Mouse (Mus musculus) limb, embryonic 10.5 days (tissue): ENCODE data around the gene B3galt6. TPM values are rescaled to one million over a fixed set of nuclear protein-coding genes. Genes with fewer than 3 reads are reported as not detected.

Experiments used
- DNase-seq: peaks from one replicate; pipeline ENCODE4 v3.0.0-alpha.2; 2017; ENCODE audit warnings: low spot score
- H3K27ac ChIP-seq: fragments of 300-500 bp; sonication (generic); 2 replicates; pipeline ENCODE4 v1.5.1; 2016; ENCODE audit warnings: mild to moderate bottlenecking
- H3K27me3 ChIP-seq: fragments of 300-500 bp; sonication (generic); 2 replicates; pipeline ENCODE4 v1.6.1; 2016; ENCODE audit warnings: low read depth, mild to moderate bottlenecking; ENCODE audit not compliant: poor library complexity, severe bottlenecking
- H3K36me3 ChIP-seq: fragments of 300-500 bp; sonication (generic); 2 replicates; pipeline ENCODE4 v1.6.1; 2016; ENCODE audit warnings: mild to moderate bottlenecking, moderate library complexity
- H3K4me1 ChIP-seq: fragments of 300-500 bp; sonication (generic); 2 replicates; pipeline ENCODE4 v1.6.1; 2016
- H3K4me3 ChIP-seq: fragments of 300-500 bp; sonication (generic); 2 replicates; pipeline ENCODE4 v1.5.1; 2016; ENCODE audit warnings: mild to moderate bottlenecking, moderate library complexity
- H3K9me3 ChIP-seq: fragments of 300-500 bp; sonication (generic); replicated peaks from 2 replicates; pipeline ENCODE4 v1.6.1; 2016; ENCODE audit warnings: mild to moderate bottlenecking
- WGBS: fragments of 180-500 bp; shearing (Covaris S2); methylation state at CpG from one replicate; pipeline ENCODE4 v1.1.7; 2016; 5-methylcytosine and 5-hydroxymethylcytosine counted together
- polyA plus RNA-seq: library from polyadenylated mRNA; unstranded; fragments of >200 nt; fragmentation: Nextera tagmentation; extraction: Ambion mirVana; gene quantifications from 2 replicates; pipeline ENCODE4 v1.2.1, GENCODE M21; 2016

Gene B3galt6
- polyA plus RNA-seq, 1 experiment from 2014 or later: 14.8 TPM

DNA sequence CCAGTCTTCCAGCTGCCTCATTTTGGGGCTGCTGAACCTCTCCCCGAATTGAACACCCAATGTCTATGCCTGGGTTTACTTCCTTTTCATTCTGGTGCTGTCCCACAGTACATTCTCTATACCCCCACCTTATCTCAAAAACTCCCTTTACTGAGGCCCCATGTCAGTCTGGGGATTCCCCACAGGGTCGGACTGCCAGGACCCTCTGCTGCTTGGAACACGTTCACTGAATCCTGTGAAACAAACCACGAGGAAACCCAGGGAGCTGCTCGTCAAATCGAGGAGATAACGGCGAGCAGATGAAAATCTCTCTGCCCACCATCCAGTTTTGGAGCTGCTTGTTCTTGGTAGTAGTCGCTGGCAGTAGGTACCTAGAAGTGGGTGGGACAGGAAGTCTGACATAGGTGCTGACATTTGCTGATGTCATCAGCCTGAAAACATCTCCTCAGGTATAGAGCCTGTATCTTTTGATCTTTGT is 29.5 kb upstream of the B3galt6 start:
- WGBS: 67% methylated on average over 9 of the region's 9 CpGs
- DNase-seq: no peak

DNA sequence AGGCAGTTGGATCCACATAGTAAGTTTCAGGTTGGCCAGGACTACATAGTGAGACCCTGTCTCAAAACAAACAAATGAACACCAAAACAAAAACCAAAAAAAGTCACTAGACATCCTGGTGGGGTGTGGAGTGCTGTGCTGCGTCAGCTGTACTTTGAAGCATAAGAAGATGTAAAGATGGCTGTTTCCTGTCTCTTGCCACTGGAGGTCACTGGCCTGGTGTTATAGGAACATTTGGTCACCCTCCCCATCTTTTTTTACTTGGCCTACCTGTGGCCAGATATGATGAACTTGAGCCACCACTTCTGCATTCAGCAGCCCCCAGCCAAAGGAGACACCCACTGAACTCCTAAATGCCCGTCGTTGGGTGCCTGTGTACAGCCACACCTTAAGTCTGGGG is 28.9 kb upstream of the B3galt6 start:
- H3K36me3 ChIP-seq: peaks cover 26% of the 10 kb centered on the region
- H3K4me3 ChIP-seq: no peak overlapping the region
- H3K27ac ChIP-seq: no peak overlapping the region
- H3K27me3 ChIP-seq: no peaks in the 10 kb centered on the region
- no peaks in the 10 kb centered on the region for H3K9me3 ChIP-seq
- no peaks in the 10 kb centered on the region for H3K4me1 ChIP-seq
- DNase-seq: no peak
- 67% methylated on average over 3 of the region's 3 CpGs for WGBS

More for the DNA sequence above, 29.5 kb upstream of the B3galt6 start:
- Histone ChIP-seq H3K4me1 (no peaks in the 10 kb centered on the region), H3K27me3 (no peaks in the 10 kb centered on the region), H3K4me3 (no peak overlapping the region), H3K36me3 (peaks cover 30% of the 10 kb centered on the region), H3K27ac (no peak overlapping the region), H3K9me3 (no peaks in the 10 kb centered on the region)

DNA sequence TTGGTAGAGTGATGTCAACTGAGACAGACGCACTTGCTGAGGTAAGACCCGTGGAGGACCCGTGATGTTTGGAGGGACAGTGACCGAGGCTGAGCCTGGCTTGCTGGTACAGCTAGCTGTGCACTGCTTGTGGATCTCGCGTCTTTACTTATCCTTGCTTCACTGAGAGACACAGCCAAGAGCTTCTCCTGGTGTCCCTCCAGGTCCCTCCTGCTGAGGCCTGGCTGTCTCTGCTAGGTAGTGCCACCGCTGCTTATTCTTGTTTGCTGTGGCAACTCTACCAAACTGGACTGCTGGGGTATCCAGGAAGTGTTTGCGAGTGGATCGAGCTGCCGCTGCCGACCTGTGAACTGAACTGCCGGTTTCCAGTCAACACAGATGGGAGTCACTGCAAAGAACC is 27.3 kb upstream of the B3galt6 start:
- WGBS: 90% methylated on average over 12 of the region's 12 CpGs
- Histone ChIP-seq H3K4me3 (no peak overlapping the region), H3K4me1 (no peaks in the 10 kb centered on the region), H3K27me3 (no peaks in the 10 kb centered on the region), H3K36me3 (peaks cover 29% of the 10 kb centered on the region), H3K27ac (no peak overlapping the region), H3K9me3 (no peaks in the 10 kb centered on the region)
- DNase-seq: no peak

- Histone ChIP-seq H3K36me3 (peaks cover 67% of the 10 kb centered on the region), H3K27ac (no peak overlapping the region), H3K27me3 (no peaks in the 10 kb centered on the region), H3K4me1 (no peaks in the 10 kb centered on the region), H3K4me3 (no peak overlapping the region), H3K9me3 (no peaks in the 10 kb centered on the region)
- no peak for DNase-seq
- WGBS: 86% methylated on average over 2 of the region's 2 CpGs
These were observed 22.0 kb upstream of the B3galt6 start for GRCm38 (mm10) chr4:156014436-156014835.

DNA sequence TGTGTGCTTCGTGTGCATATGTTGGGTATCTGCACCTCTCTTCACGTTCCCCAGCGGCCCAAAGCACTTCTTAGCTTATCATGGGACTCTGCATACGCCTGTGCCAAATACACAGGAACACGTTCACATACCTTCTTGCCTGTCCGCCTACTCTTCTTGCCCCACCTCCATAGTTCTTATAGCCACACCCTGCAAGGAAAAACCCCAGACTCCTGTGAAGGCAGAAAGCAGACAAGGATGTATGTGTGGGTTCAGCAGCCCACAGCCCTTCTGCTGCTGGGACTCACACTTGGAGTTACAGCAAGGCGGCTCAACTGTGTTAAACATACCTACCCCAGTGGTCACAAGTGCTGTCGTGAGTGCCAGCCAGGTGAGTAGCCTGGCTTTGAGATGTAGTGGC is 21.2 kb upstream of the B3galt6 start, which contains the start of gene Tnfrsf4:
Gene Tnfrsf4 (plus strand): TSS at position 207 of the 400 bp plus-strand sequence.
- H3K36me3 ChIP-seq: peaks cover 75% of the 10 kb centered on the region
- no peak for DNase-seq
- H3K9me3 ChIP-seq: no peaks in the 10 kb centered on the region
- no peak within 1 kb of the TSS for H3K27ac ChIP-seq
- H3K4me3 ChIP-seq: no peak within 1 kb of the TSS
- WGBS: 84% methylated on average over 8 of the region's 8 CpGs
- H3K27me3 ChIP-seq: no peaks in the 10 kb centered on the region
- H3K4me1 ChIP-seq: no peaks in the 10 kb centered on the region

DNA sequence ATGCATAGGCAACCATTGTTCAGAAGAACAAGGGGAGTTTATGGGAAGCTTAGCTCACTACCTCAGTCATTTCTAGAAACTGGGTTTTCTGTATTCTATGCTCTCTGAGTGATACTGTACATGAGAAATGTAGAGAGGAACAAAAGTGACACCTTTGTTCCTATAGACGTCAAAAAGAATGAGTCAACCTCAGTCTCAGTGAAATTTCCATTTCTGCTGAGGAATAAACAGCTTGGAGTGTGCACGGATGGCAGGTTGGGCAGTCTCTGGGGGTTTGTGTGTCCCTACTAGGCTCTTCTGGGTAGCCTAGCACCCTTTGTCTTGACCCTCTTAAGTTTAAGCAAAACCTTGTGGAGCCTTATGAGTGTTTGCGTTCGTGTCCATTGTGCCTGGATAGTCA is 15.9 kb upstream of the B3galt6 start:
- Histone ChIP-seq H3K4me3 (no peak overlapping the region), H3K27ac (no peak overlapping the region), H3K36me3 (peaks cover 96% of the 10 kb centered on the region), H3K4me1 (no peaks in the 10 kb centered on the region), H3K27me3 (no peaks in the 10 kb centered on the region), H3K9me3 (no peaks in the 10 kb centered on the region)
- WGBS: 94% methylated on average over 4 of the region's 4 CpGs
- DNase-seq: no peak

DNA sequence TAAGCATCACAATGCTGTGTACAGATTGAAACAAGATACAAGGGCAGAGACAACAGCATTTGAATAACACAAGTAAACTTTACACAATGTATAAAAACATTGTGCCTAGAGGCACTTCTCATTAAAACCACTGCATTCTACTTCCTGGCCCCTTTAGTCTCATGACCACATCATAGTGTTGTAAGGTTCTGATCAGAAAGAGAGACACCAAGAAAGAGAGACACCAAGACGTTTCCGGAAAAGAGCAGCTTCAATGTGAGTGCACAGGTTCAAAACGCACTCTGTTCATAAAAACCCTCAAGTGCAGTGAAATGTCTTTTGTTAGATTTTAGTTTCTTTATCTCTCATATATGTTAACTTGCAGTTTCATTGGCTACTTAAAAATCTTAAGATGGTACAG is 11.7 kb upstream of the B3galt6 start:
- H3K4me3 ChIP-seq: no peak overlapping the region
- H3K27me3 ChIP-seq: no peaks in the 10 kb centered on the region
- no peak overlapping the region for H3K27ac ChIP-seq
- H3K4me1 ChIP-seq: no peaks in the 10 kb centered on the region
- H3K36me3 ChIP-seq: peaks cover 96% of the 10 kb centered on the region
- 95% methylated on average over 3 of the region's 3 CpGs for WGBS
- no peaks in the 10 kb centered on the region for H3K9me3 ChIP-seq
- DNase-seq: no peak

- peaks cover 51% of the 10 kb centered on the region for H3K36me3 ChIP-seq
- H3K9me3 ChIP-seq: no peaks in the 10 kb centered on the region
- peak overlapping the region; percentile 91 for H3K4me3 ChIP-seq
- H3K27ac ChIP-seq: peak overlapping the region; percentile 97
- no peaks in the 10 kb centered on the region for H3K27me3 ChIP-seq
- DNase-seq: no peak
- WGBS: 5% methylated on average over 15 of the region's 15 CpGs
- peaks cover 24% of the 10 kb centered on the region for H3K4me1 ChIP-seq
These were observed 1.2 kb upstream of the B3galt6 start for GRCm38 (mm10) chr4:155993606-155994005.

DNA sequence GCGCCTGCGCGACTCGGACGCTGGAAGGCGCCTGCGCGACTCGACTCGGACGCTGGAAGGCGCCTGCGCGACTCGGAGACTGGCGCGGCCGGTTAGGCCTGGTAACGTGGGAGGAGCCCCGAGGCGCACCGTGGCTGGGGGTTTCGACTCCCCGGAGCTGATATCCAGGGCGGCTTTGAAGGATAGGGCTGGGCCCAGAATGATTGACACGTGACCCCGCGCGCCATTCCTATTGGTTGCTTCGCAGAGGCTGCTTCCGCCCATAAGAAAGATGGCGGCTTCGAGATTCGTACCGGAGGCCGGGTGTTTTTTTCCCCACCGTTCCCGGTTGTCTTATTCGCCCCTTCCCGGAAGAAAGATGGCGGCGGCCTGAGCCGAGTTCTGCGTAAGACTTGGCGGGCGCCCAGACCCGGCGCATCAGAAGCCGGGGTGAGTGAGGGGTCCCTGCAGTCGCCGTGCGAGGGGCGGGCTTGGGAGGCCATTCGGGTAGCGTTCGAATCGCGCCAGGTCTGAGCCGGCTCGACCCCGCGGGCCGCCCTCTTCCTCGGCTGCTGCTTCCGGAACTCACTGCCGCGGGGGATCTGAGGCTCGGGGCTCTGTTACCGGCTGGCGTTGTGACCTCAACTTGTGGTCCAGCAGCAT is 578 bp upstream of the B3galt6 start:
- peak; percentile 96 for DNase-seq
- Histone ChIP-seq H3K27ac (peak overlapping the region; percentile 97), H3K9me3 (no peaks in the 10 kb centered on the region), H3K4me1 (peaks cover 24% of the 10 kb centered on the region), H3K4me3 (peak overlapping the region; percentile 91), H3K36me3 (peaks cover 45% of the 10 kb centered on the region), H3K27me3 (no peaks in the 10 kb centered on the region)
- WGBS: under 1% methylated on average over 69 of the region's 70 CpGs

- no peak for DNase-seq
- Histone ChIP-seq H3K36me3 (peaks cover 34% of the 10 kb centered on the region), H3K9me3 (no peaks in the 10 kb centered on the region), H3K27ac (peak overlapping the region; percentile 97), H3K4me1 (peaks cover 24% of the 10 kb centered on the region), H3K27me3 (no peaks in the 10 kb centered on the region), H3K4me3 (peak overlapping the region; percentile 91)
- WGBS: 23% methylated on average over 37 of the region's 37 CpGs
These were observed 580 bp downstream of the B3galt6 start for GRCm38 (mm10) chr4:155991908-155992230.

GRCm38 (mm10) chr4:155991211-155991907 is 1.1 kb downstream of the B3galt6 start:
- Histone ChIP-seq H3K4me1 (peaks cover 24% of the 10 kb centered on the region), H3K27ac (peak overlapping the region; percentile 97), H3K27me3 (no peaks in the 10 kb centered on the region), H3K4me3 (peak overlapping the region; percentile 91), H3K36me3 (peaks cover 28% of the 10 kb centered on the region), H3K9me3 (no peaks in the 10 kb centered on the region)
- no peak for DNase-seq
- 90% methylated on average over 22 of the region's 22 CpGs for WGBS

DNA sequence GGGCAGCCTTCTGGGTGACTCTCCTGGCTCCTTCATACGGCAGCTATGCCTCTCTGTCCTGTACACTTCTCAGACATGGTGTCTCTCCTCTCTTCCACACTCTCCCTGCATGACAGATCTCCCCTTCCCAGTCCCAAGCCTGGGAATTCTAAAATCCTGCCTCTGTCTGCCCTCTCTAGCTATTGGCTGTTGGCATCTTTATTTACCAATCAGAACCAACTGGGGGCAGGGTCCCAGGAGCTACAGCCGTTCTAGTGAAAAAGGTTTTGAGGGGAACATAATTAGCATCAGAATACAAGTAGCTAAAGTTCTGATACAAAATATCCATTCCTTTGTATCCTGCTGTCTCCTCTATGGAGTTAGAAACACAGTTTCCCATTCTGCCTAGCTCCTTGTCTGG is 8.7 kb downstream of the B3galt6 start:
- no peak for DNase-seq
- 23% methylated on average over 2 of the region's 2 CpGs for WGBS
- no peak overlapping the region for H3K27ac ChIP-seq
- H3K4me3 ChIP-seq: no peak overlapping the region
- no peaks in the 10 kb centered on the region for H3K27me3 ChIP-seq
- H3K9me3 ChIP-seq: no peaks in the 10 kb centered on the region
- H3K4me1 ChIP-seq: no peaks in the 10 kb centered on the region
- H3K36me3 ChIP-seq: no peaks in the 10 kb centered on the region

DNA sequence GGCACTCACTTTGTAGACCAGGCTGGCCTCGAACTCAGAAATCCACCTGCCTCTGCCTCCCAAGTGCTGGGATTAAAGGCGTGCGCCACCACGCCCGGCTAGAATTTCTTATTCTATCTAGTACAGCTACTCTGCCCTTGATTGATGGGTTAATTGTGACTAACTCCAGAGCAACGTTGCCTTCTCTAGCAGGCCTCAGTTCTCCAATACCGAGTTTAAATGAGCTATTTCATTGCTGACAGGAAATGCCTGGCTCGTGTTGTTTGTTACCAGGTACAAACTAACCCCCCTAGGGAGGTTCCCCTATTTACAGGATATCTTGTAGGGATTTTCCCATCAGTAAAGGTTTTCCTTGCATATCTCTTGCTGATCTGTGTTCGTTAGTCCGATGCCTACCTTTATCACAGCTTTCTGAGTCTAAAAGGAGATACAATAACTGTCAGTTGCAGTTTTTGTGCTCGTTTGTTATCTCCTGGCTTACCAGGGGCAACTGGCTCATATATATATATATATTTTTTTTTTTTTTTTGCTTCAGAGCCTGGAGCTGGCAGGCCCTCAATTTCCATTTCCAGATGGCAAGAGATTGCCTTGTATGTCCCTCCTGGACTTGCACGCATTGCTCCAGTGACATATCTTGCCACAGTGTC is 10.9 kb downstream of the B3galt6 start:
- H3K36me3 ChIP-seq: no peaks in the 10 kb centered on the region
- H3K27me3 ChIP-seq: no peaks in the 10 kb centered on the region
- H3K27ac ChIP-seq: no peak overlapping the region
- 80% methylated on average over 12 of the region's 12 CpGs for WGBS
- H3K9me3 ChIP-seq: no peaks in the 10 kb centered on the region
- no peak overlapping the region for H3K4me3 ChIP-seq
- H3K4me1 ChIP-seq: no peaks in the 10 kb centered on the region
- DNase-seq: no peak
